ENCODE assay signal across 22 mouse cellular contexts in genomic region chr11:47641567-47642259, GRCm38 (mm10).
DNase-seq lines count a peak whose midpoint lies in the region; ATAC-seq lines count a peak whose summit lies in the region.
"Had no signal": no experiment of that assay in that cellular context is flagged by ENCODE, and none has a peak within 500 bp of the region (broad histone marks: within the 10 kb centered on the region; RNA-seq: fewer than 3 reads in every experiment).

No protein-coding gene starts in this region.

- no peak overlapping the region for H3K4me2 ChIP-seq in forebrain, embryonic 11.5 days (ENCODE audit: low read depth, low read length, severe bottlenecking)
- H3K4me2 ChIP-seq in forebrain, embryonic 15.5 days (replicated peaks) = no peak overlapping the region
- H3K4me2 ChIP-seq in hindbrain, embryonic 14.5 days (replicated peaks) = no peak overlapping the region
- H3K4me2 ChIP-seq in midbrain, embryonic 11.5 days = no peak overlapping the region
- no peak overlapping the region for H3K4me2 ChIP-seq in midbrain, embryonic 15.5 days
- H3K4me2 ChIP-seq in neural tube, embryonic 12.5 days (replicated peaks) = no peak overlapping the region
- no peak overlapping the region for H3K4me2 ChIP-seq in neural tube, embryonic 15.5 days
- H3K4me2 ChIP-seq: embryonic facial prominence, embryonic 13.5 days had no signal

- no peak for DNase-seq in forebrain, embryonic 11.5 days (ENCODE audit: low spot score)
- no peak for DNase-seq in hindbrain, embryonic 10.5 days (ENCODE audit: low spot score)
- no peak for DNase-seq in hindbrain, embryonic 14.5 days (ENCODE audit: low spot score)
- peak; percentile 87 for DNase-seq in midbrain, embryonic 11.5 days (ENCODE audit: low spot score, missing footprints)
- DNase-seq: adrenal gland, adult 8-10 months; adrenal gland, postnatal 36 days; B cell, adult 2 months; cerebellum, adult 18-20 months; cerebellum, adult 9-11 months; cerebellum, postnatal 36 days; gastrocnemius, postnatal 10 days; heart, adult 18-20 months; heart, postnatal 14 days had no signal

- no peaks in the 10 kb centered on the region; the same call in 1 of the 2 replicates for H3K27me3 ChIP-seq in forebrain, embryonic 11.5 days (ENCODE audit: control insufficient read depth, insufficient read depth, low read length)
- no peaks in the 10 kb centered on the region for H3K27me3 ChIP-seq in forebrain, embryonic 15.5 days
- H3K27me3 ChIP-seq in hindbrain, embryonic 10.5 days (ENCODE audit: insufficient read depth, poor library complexity, severe bottlenecking) = no peaks in the 10 kb centered on the region
- no peaks in the 10 kb centered on the region for H3K27me3 ChIP-seq in hindbrain, embryonic 14.5 days (ENCODE audit: control insufficient read depth, insufficient read depth, low read length)
- H3K27me3 ChIP-seq in midbrain, embryonic 11.5 days (ENCODE audit: control insufficient read depth, insufficient read depth, low read length) = no peaks in the 10 kb centered on the region
- H3K27me3 ChIP-seq in midbrain, embryonic 15.5 days (replicated peaks) = no peaks in the 10 kb centered on the region
- H3K27me3 ChIP-seq in neural tube, embryonic 12.5 days (replicated peaks) = no peaks in the 10 kb centered on the region
- H3K27me3 ChIP-seq in neural tube, embryonic 15.5 days (replicated peaks) = no peaks in the 10 kb centered on the region
- H3K27me3 ChIP-seq: embryonic facial prominence, embryonic 13.5 days had no signal

- H3K27ac ChIP-seq in forebrain, embryonic 11.5 days (ENCODE audit: low read depth, low read length) = no peak overlapping the region
- no peak overlapping the region for H3K27ac ChIP-seq in forebrain, embryonic 15.5 days (replicated peaks)
- H3K27ac ChIP-seq in hindbrain, embryonic 10.5 days = peak overlapping the region; percentile 77
- no peak overlapping the region for H3K27ac ChIP-seq in hindbrain, embryonic 14.5 days
- H3K27ac ChIP-seq in midbrain, embryonic 11.5 days (ENCODE audit: low read depth, low read length) = peak overlapping the region; percentile 7; the same call in 1 of the 2 replicates
- H3K27ac ChIP-seq in midbrain, embryonic 15.5 days = no peak overlapping the region
- no peak overlapping the region for H3K27ac ChIP-seq in neural tube, embryonic 12.5 days
- no peak overlapping the region for H3K27ac ChIP-seq in neural tube, embryonic 15.5 days (replicated peaks)
- H3K27ac ChIP-seq: embryonic facial prominence, embryonic 13.5 days; heart, embryonic 10.5 days had no signal

- H3K4me1 ChIP-seq in forebrain, embryonic 11.5 days (replicated peaks; ENCODE audit: control insufficient read depth, insufficient read depth, low read length) = no peaks in the 10 kb centered on the region
- peaks cover 6% of the 10 kb centered on the region; the same call in 1 of the 2 replicates for H3K4me1 ChIP-seq in forebrain, embryonic 15.5 days
- peaks cover 28% of the 10 kb centered on the region for H3K4me1 ChIP-seq in hindbrain, embryonic 10.5 days (replicated peaks)
- H3K4me1 ChIP-seq in hindbrain, embryonic 14.5 days (replicated peaks; ENCODE audit: control insufficient read depth, insufficient read depth, low read length) = no peaks in the 10 kb centered on the region
- H3K4me1 ChIP-seq in midbrain, embryonic 11.5 days (ENCODE audit: control insufficient read depth, insufficient read depth, low read length) = peaks cover 12% of the 10 kb centered on the region
- H3K4me1 ChIP-seq in midbrain, embryonic 15.5 days = peaks cover 8% of the 10 kb centered on the region; the same call in 1 of the 2 replicates
- peaks cover 9% of the 10 kb centered on the region; the same call in 1 of the 2 replicates for H3K4me1 ChIP-seq in neural tube, embryonic 12.5 days
- no peaks in the 10 kb centered on the region for H3K4me1 ChIP-seq in neural tube, embryonic 15.5 days
- H3K4me1 ChIP-seq: embryonic facial prominence, embryonic 13.5 days; heart, embryonic 10.5 days had no signal

- no peaks in the 10 kb centered on the region for H3K36me3 ChIP-seq in forebrain, embryonic 11.5 days (ENCODE audit: control insufficient read depth, insufficient read depth, low read length)
- no peaks in the 10 kb centered on the region for H3K36me3 ChIP-seq in forebrain, embryonic 15.5 days
- no peaks in the 10 kb centered on the region for H3K36me3 ChIP-seq in hindbrain, embryonic 10.5 days
- no peaks in the 10 kb centered on the region for H3K36me3 ChIP-seq in hindbrain, embryonic 14.5 days (replicated peaks; ENCODE audit: control insufficient read depth, insufficient read depth)
- no peaks in the 10 kb centered on the region for H3K36me3 ChIP-seq in midbrain, embryonic 11.5 days (ENCODE audit: control insufficient read depth, insufficient read depth, low read length)
- H3K36me3 ChIP-seq in midbrain, embryonic 15.5 days (replicated peaks) = no peaks in the 10 kb centered on the region
- no peaks in the 10 kb centered on the region for H3K36me3 ChIP-seq in neural tube, embryonic 12.5 days
- no peaks in the 10 kb centered on the region for H3K36me3 ChIP-seq in neural tube, embryonic 15.5 days
- H3K36me3 ChIP-seq: embryonic facial prominence, embryonic 13.5 days; G1E; heart, embryonic 10.5 days had no signal

- peak; percentile 74 for ATAC-seq in forebrain, embryonic 11.5 days (replicated peaks; ENCODE audit: low FRiP score)
- ATAC-seq in forebrain, embryonic 15.5 days (replicated peaks) = no peak; the same call in 1 of the 2 replicates
- no peak for ATAC-seq in hindbrain, embryonic 14.5 days (ENCODE audit: low FRiP score)
- ATAC-seq in midbrain, embryonic 11.5 days (ENCODE audit: low FRiP score) = 0 out of 2 replicates have a peak, but pooled peaks have one; percentile 29
- ATAC-seq in midbrain, embryonic 15.5 days (replicated peaks) = no peak
- ATAC-seq in neural tube, embryonic 12.5 days (ENCODE audit: low FRiP score, low read depth) = peak; percentile 71
- no peak for ATAC-seq in neural tube, embryonic 15.5 days (ENCODE audit: low FRiP score)
- ATAC-seq: CD4-positive, CD25-positive, alpha-beta regulatory T cell, adult 4 months; intestine, embryonic 16.5 days had no signal

- H3K4me3 ChIP-seq in forebrain, embryonic 11.5 days (ENCODE audit: low read depth, low read length) = no peak overlapping the region
- no peak overlapping the region for H3K4me3 ChIP-seq in forebrain, embryonic 15.5 days
- no peak overlapping the region for H3K4me3 ChIP-seq in hindbrain, embryonic 10.5 days
- no peak overlapping the region for H3K4me3 ChIP-seq in hindbrain, embryonic 14.5 days (replicated peaks; ENCODE audit: low read length)
- no peak overlapping the region for H3K4me3 ChIP-seq in midbrain, embryonic 11.5 days (ENCODE audit: low read depth, low read length)
- no peak overlapping the region for H3K4me3 ChIP-seq in midbrain, embryonic 15.5 days
- H3K4me3 ChIP-seq in neural tube, embryonic 12.5 days = no peak overlapping the region
- H3K4me3 ChIP-seq in neural tube, embryonic 15.5 days (replicated peaks) = no peak overlapping the region
- H3K4me3 ChIP-seq: embryonic facial prominence, embryonic 13.5 days; heart, embryonic 10.5 days had no signal

- 25% methylated on average over 2 of the region's 2 CpGs for WGBS in forebrain, embryonic 11.5 days
- WGBS in forebrain, embryonic 15.5 days = 11% methylated on average over 2 of the region's 2 CpGs
- WGBS in hindbrain, embryonic 10.5 days = 44% methylated on average over 2 of the region's 2 CpGs
- 21% methylated on average over 2 of the region's 2 CpGs for WGBS in hindbrain, embryonic 14.5 days
- WGBS in midbrain, embryonic 11.5 days = 29% methylated on average over 2 of the region's 2 CpGs
- 25% methylated on average over 2 of the region's 2 CpGs for WGBS in midbrain, embryonic 15.5 days
- WGBS in neural tube, embryonic 12.5 days = 18% methylated on average over 2 of the region's 2 CpGs
- WGBS in neural tube, embryonic 15.5 days = 11% methylated on average over 2 of the region's 2 CpGs

- H3K9me3 ChIP-seq in forebrain, embryonic 11.5 days (ENCODE audit: control insufficient read depth, low read length) = no peaks in the 10 kb centered on the region
- no peaks in the 10 kb centered on the region for H3K9me3 ChIP-seq in forebrain, embryonic 15.5 days
- H3K9me3 ChIP-seq in hindbrain, embryonic 10.5 days = no peaks in the 10 kb centered on the region
- no peaks in the 10 kb centered on the region for H3K9me3 ChIP-seq in hindbrain, embryonic 14.5 days (ENCODE audit: control insufficient read depth, low read length)
- no peaks in the 10 kb centered on the region for H3K9me3 ChIP-seq in midbrain, embryonic 11.5 days (ENCODE audit: control insufficient read depth, low read length)
- H3K9me3 ChIP-seq in midbrain, embryonic 15.5 days = no peaks in the 10 kb centered on the region
- H3K9me3 ChIP-seq in neural tube, embryonic 12.5 days = no peaks in the 10 kb centered on the region
- no peaks in the 10 kb centered on the region for H3K9me3 ChIP-seq in neural tube, embryonic 15.5 days (replicated peaks)
- H3K9me3 ChIP-seq: embryonic facial prominence, embryonic 13.5 days; G1E; heart, embryonic 10.5 days had no signal

- H3K9ac ChIP-seq in forebrain, embryonic 11.5 days (ENCODE audit: low read length) = no peak overlapping the region
- H3K9ac ChIP-seq in forebrain, embryonic 15.5 days (replicated peaks) = no peak overlapping the region
- no peak overlapping the region for H3K9ac ChIP-seq in hindbrain, embryonic 14.5 days
- H3K9ac ChIP-seq in midbrain, embryonic 11.5 days (ENCODE audit: low read length) = no peak overlapping the region
- H3K9ac ChIP-seq in midbrain, embryonic 15.5 days = no peak overlapping the region
- H3K9ac ChIP-seq in neural tube, embryonic 12.5 days = no peak overlapping the region
- no peak overlapping the region for H3K9ac ChIP-seq in neural tube, embryonic 15.5 days (replicated peaks)
- H3K9ac ChIP-seq: embryonic facial prominence, embryonic 13.5 days had no signal

Comparison
In these comparisons a context has a peak if more than half of its experiments do, and no peak if none do; other contexts are left out.
1. ATAC-seq: peak in forebrain, embryonic 11.5 days (single experiment), midbrain, embryonic 11.5 days (single experiment) and neural tube, embryonic 12.5 days (single experiment); none in forebrain, embryonic 15.5 days (single experiment), hindbrain, embryonic 14.5 days (single experiment), midbrain, embryonic 15.5 days (single experiment) and neural tube, embryonic 15.5 days (single experiment).
2. H3K27ac ChIP-seq: peak in hindbrain, embryonic 10.5 days (single experiment) and midbrain, embryonic 11.5 days (single experiment); none in forebrain, embryonic 11.5 days (single experiment), forebrain, embryonic 15.5 days (single experiment), hindbrain, embryonic 14.5 days (single experiment), midbrain, embryonic 15.5 days (single experiment), neural tube, embryonic 12.5 days (single experiment) and neural tube, embryonic 15.5 days (single experiment).